15 mouse cellular contexts compared by ENCODE assay signal in the genomic region with DNA sequence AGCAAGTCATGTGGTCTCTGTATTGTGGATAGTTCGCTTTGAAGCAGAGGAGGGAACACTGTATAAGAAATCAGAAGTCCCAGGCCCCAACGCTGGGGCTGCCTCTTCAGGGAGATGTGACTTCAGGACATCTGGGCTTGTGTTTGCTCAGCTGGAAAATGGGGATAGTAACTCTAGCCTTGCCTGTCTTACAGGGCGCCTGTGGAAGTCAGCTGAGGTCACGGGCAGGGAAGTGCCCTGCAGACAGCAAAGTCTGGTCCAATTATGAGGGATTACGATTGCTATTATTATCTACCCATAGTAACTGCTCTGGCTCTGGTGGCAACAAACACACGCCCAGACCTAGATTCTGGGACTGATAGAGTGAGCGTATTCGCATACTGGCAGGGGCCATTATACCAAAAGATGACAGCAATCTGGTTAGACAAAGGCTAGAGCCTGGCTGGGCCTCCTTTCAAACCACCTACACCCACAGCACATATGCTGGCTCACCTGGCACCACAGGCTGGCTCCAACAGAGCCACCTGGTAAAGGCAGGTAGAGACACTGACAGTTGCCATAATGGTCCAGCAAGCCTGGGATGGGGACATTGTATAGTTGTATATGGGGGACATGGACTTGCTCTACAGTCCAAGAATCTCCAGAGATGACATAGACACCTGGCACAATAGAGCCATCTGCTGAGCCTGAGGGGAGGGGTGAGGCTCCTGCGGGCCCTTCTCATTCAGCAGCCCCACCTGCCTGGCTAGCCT. TPM values are rescaled to one million over a fixed set of nuclear protein-coding genes. Genes with fewer than 3 reads are reported as not detected.
DNase-seq lines count a peak whose midpoint lies in the region; ATAC-seq lines count a peak whose summit lies in the region.
"Had no signal": no experiment of that assay in that cellular context is flagged by ENCODE, and none has a peak within 500 bp of the region (broad histone marks: within the 10 kb centered on the region; RNA-seq: fewer than 3 reads in every experiment).

No protein-coding gene starts in this region.

- H3K9ac ChIP-seq in kidney, embryonic 14.5 days (ENCODE audit: low read depth, low read length), result no peak overlapping the region
- no peak overlapping the region for H3K9ac ChIP-seq in kidney, embryonic 16.5 days (replicated peaks; ENCODE audit: low read length)
- H3K9ac ChIP-seq: limb, embryonic 12.5 days; midbrain, embryonic 15.5 days; neural tube, embryonic 12.5 days had no signal

- WGBS in kidney, embryonic 14.5 days, result 45% methylated on average over 9 of the region's 9 CpGs
- WGBS in embryonic facial prominence, embryonic 10.5 days, result 42% methylated on average over 9 of the region's 9 CpGs
- WGBS in kidney, embryonic 16.5 days, result 47% methylated on average over 9 of the region's 9 CpGs

- H3K27ac ChIP-seq in kidney, embryonic 14.5 days (ENCODE audit: low read depth, low read length), result no peak overlapping the region
- no peak overlapping the region for H3K27ac ChIP-seq in embryonic facial prominence, embryonic 10.5 days (replicated peaks)
- no peak overlapping the region for H3K27ac ChIP-seq in kidney, embryonic 16.5 days (ENCODE audit: low read length)
- H3K27ac ChIP-seq: kidney, postnatal 0 days; limb, embryonic 12.5 days; midbrain, embryonic 15.5 days; neural tube, embryonic 12.5 days had no signal

- peaks cover 38% of the 10 kb centered on the region for H3K4me1 ChIP-seq in kidney, embryonic 14.5 days (ENCODE audit: control insufficient read depth, insufficient read depth, low read length)
- peaks cover 78% of the 10 kb centered on the region for H3K4me1 ChIP-seq in embryonic facial prominence, embryonic 10.5 days
- H3K4me1 ChIP-seq in kidney, embryonic 16.5 days (ENCODE audit: insufficient read depth, low read length), result peaks cover 41% of the 10 kb centered on the region

- peak; percentile 63 for DNase-seq in embryo, embryonic 10 days (ENCODE audit: low spot score)
- DNase-seq in embryo, embryonic 11 days, result no peak
- DNase-seq in kidney, postnatal 14 days, result no peak
- peak; percentile 83 for DNase-seq in cerebellum, adult 11-12 months
- peak; percentile 62 for DNase-seq in embryonic facial prominence, embryonic 10.5 days (ENCODE audit: low spot score)
- DNase-seq: adrenal gland, postnatal 10 days; heart, postnatal 14 days; lung, postnatal 36 days had no signal

- no peak overlapping the region for H3K4me2 ChIP-seq in kidney, embryonic 14.5 days (replicated peaks; ENCODE audit: low read depth, low read length)
- no peak overlapping the region for H3K4me2 ChIP-seq in kidney, embryonic 16.5 days (replicated peaks; ENCODE audit: low read depth, low read length)
- H3K4me2 ChIP-seq: limb, embryonic 12.5 days; midbrain, embryonic 15.5 days; neural tube, embryonic 12.5 days had no signal

- no peaks in the 10 kb centered on the region for H3K27me3 ChIP-seq in kidney, embryonic 14.5 days (ENCODE audit: control insufficient read depth, insufficient read depth, low read length)
- H3K27me3 ChIP-seq in embryonic facial prominence, embryonic 10.5 days (replicated peaks; ENCODE audit: low read depth, poor library complexity, severe bottlenecking), result peaks cover 87% of the 10 kb centered on the region
- H3K27me3 ChIP-seq in kidney, embryonic 16.5 days (ENCODE audit: insufficient read depth, low read length), result no peaks in the 10 kb centered on the region
- H3K27me3 ChIP-seq: limb, embryonic 12.5 days; midbrain, embryonic 15.5 days; neural tube, embryonic 12.5 days had no signal

- no peak overlapping the region for H3K4me3 ChIP-seq in kidney, embryonic 14.5 days (ENCODE audit: low read length)
- H3K4me3 ChIP-seq in embryonic facial prominence, embryonic 10.5 days, result no peak overlapping the region
- no peak overlapping the region for H3K4me3 ChIP-seq in kidney, embryonic 16.5 days (ENCODE audit: low read length)
- H3K4me3 ChIP-seq: limb, embryonic 12.5 days; midbrain, embryonic 15.5 days; neural tube, embryonic 12.5 days had no signal

- ATAC-seq in kidney, embryonic 14.5 days (ENCODE audit: low FRiP score, low TSS enrichment), result 0 out of 2 replicates have a peak, but pooled peaks have one; percentile 3
- ATAC-seq in CD4-positive, CD25-positive, alpha-beta regulatory T cell, adult 4 months, result no peak
- ATAC-seq in kidney, embryonic 16.5 days (ENCODE audit: low FRiP score, low TSS enrichment), result no peak
- ATAC-seq: midbrain, embryonic 15.5 days had no signal

- peaks cover 67% of the 10 kb centered on the region for H3K36me3 ChIP-seq in kidney, embryonic 14.5 days (ENCODE audit: control insufficient read depth, insufficient read depth, low read length)
- H3K36me3 ChIP-seq in embryonic facial prominence, embryonic 10.5 days (replicated peaks), result peaks cover 63% of the 10 kb centered on the region
- peaks cover 56% of the 10 kb centered on the region for H3K36me3 ChIP-seq in kidney, embryonic 16.5 days (ENCODE audit: insufficient read depth, low read length)

- no peaks in the 10 kb centered on the region for H3K9me3 ChIP-seq in kidney, embryonic 14.5 days (ENCODE audit: control insufficient read depth, low read length)
- H3K9me3 ChIP-seq in embryonic facial prominence, embryonic 10.5 days, result no peaks in the 10 kb centered on the region
- no peaks in the 10 kb centered on the region for H3K9me3 ChIP-seq in kidney, embryonic 16.5 days (ENCODE audit: low read length)
- H3K9me3 ChIP-seq: limb, embryonic 12.5 days; midbrain, embryonic 15.5 days; neural tube, embryonic 12.5 days had no signal

RNA-seq across cellular contexts. Expression of gene Dnmt3a, which starts 31.4 kb away (rescaled TPM):
- polyA plus RNA-seq in kidney, embryonic 14.5 days (2014; fragmentation: Nextera tagmentation; extraction: Ambion mirVana), result 59.9 and 87.9 TPM in 2 replicates
- 160 and 179 TPM in 2 replicates for polyA plus RNA-seq in embryonic facial prominence, embryonic 10.5 days (2016; fragmentation: Nextera tagmentation; extraction: Ambion mirVana)
- 10 to 100 TPM; 27.3 to 27.4 TPM for polyA plus RNA-seq in CD4-positive, CD25-positive, alpha-beta regulatory T cell, adult 4 months (2017; shearing (Covaris generic))
- 82.9 and 88.1 TPM in 2 replicates for polyA plus RNA-seq in kidney, embryonic 16.5 days (2015; fragmentation: Nextera tagmentation; extraction: Ambion mirVana)

Comparison
In these comparisons a context has a peak if more than half of its experiments do, and no peak if none do; other contexts are left out.
1. DNase-seq: peak in embryo, embryonic 10 days (single experiment), cerebellum, adult 11-12 months (single experiment) and embryonic facial prominence, embryonic 10.5 days (single experiment); none in embryo, embryonic 11 days (single experiment) and kidney, postnatal 14 days (single experiment).